In genomic region chr16:96852383-96852782, GRCm38 (mm10) we compare ENCODE assay signal across 9 mouse cellular contexts.
A peak's percentile ranks its signal among the peaks of the same experiment; 100 is the strongest.
DNase-seq lines count a peak whose midpoint lies in the region; ATAC-seq and TF ChIP-seq lines count a peak whose summit lies in the region.
"Had no signal": no experiment of that assay in that cellular context is flagged by ENCODE, and none has a peak within 500 bp of the region (broad histone marks: within the 10 kb centered on the region; RNA-seq: fewer than 3 reads in every experiment).

No protein-coding gene starts in this region.

- H3K4me3 ChIP-seq in liver, embryonic 14.5 days (ENCODE audit: insufficient read depth in 1 of 2, low read depth in 2 of 2, low read length in 2 of 2), result no peak overlapping the region
- H3K4me3 ChIP-seq: liver, embryonic 13.5 days had no signal

- 17% methylated on average over 4 of the region's 4 CpGs for WGBS in liver, embryonic 14.5 days (ENCODE audit: insufficient replicate concordance)

- peak; percentile 67 for DNase-seq in layer of hippocampus, adult 11-12 months (ENCODE audit: low spot score)
- DNase-seq in layer of hippocampus, postnatal 36 days, result no peak
- peak; percentile 66 for DNase-seq in MN1 (ENCODE audit: low spot score)
- peak; percentile 19 for DNase-seq in cerebellum, adult 8-10 months
- DNase-seq in frontal cortex, postnatal 36 days (ENCODE audit: low spot score in 2 of 2), result peak; percentile 44 to 68
- DNase-seq in liver, embryonic 14.5 days (ENCODE audit: low read depth in 3 of 3, low spot score in 3 of 3), result peak in 1 of 3 experiments; percentile 6
- DNase-seq in right cerebral cortex, postnatal 14 days, result peak; percentile 27
- DNase-seq in urinary bladder, postnatal 10 days (ENCODE audit: low spot score), result no peak
- DNase-seq: liver, embryonic 13.5 days had no signal

- TF ChIP-seq EP300 in liver, embryonic 14.5 days (IDR thresholded peaks at IDR 0.05; ENCODE audit: low read depth), result no peak

- no peaks in the 10 kb centered on the region for H3K4me1 ChIP-seq in liver, embryonic 14.5 days (replicated peaks; ENCODE audit: control insufficient read depth in 2 of 2, insufficient read depth in 2 of 2, low read length in 1 of 2)
- H3K4me1 ChIP-seq: liver, embryonic 13.5 days had no signal

- H3K4me2 ChIP-seq in liver, embryonic 14.5 days (ENCODE audit: low read depth), result no peak overlapping the region
- H3K4me2 ChIP-seq: liver, embryonic 13.5 days had no signal

- H3K9ac ChIP-seq in liver, embryonic 14.5 days (replicated peaks), result no peak overlapping the region
- H3K9ac ChIP-seq: liver, embryonic 13.5 days had no signal

- ATAC-seq in liver, embryonic 14.5 days (ENCODE audit: insufficient read depth), result no peak

- no peaks in the 10 kb centered on the region for H3K36me3 ChIP-seq in liver, embryonic 14.5 days (replicated peaks; ENCODE audit: control insufficient read depth, insufficient read depth, low read depth)
- H3K36me3 ChIP-seq: liver, embryonic 13.5 days had no signal

- H3K27me3 ChIP-seq in liver, embryonic 14.5 days (ENCODE audit: control insufficient read depth, insufficient read depth, low read length), result no peaks in the 10 kb centered on the region
- H3K27me3 ChIP-seq: liver, embryonic 13.5 days had no signal

- H3K9me3 ChIP-seq in liver, embryonic 14.5 days (ENCODE audit: control insufficient read depth, low read length), result no peaks in the 10 kb centered on the region
- H3K9me3 ChIP-seq: liver, embryonic 13.5 days had no signal

- TF ChIP-seq CTCF in liver, embryonic 14.5 days (IDR thresholded peaks at IDR 0.05; ENCODE audit: low read depth), result peak; percentile 72

- H3K27ac ChIP-seq in liver, embryonic 14.5 days, result no peak overlapping the region
- H3K27ac ChIP-seq: liver, embryonic 13.5 days had no signal

Comparison
In these comparisons a context has a peak if more than half of its experiments do, and no peak if none do; other contexts are left out.
1. DNase-seq: peak in layer of hippocampus, adult 11-12 months (single experiment), MN1 (single experiment), cerebellum, adult 8-10 months (single experiment), frontal cortex, postnatal 36 days (2 of 2) and right cerebral cortex, postnatal 14 days (single experiment); none in layer of hippocampus, postnatal 36 days (0 of 2) and urinary bladder, postnatal 10 days (single experiment).